Mouse (Mus musculus): ENCODE results near the gene Snx4.
A peak's percentile ranks its signal among the peaks of the same experiment; 100 is the strongest.

Gene Snx4

DNA sequence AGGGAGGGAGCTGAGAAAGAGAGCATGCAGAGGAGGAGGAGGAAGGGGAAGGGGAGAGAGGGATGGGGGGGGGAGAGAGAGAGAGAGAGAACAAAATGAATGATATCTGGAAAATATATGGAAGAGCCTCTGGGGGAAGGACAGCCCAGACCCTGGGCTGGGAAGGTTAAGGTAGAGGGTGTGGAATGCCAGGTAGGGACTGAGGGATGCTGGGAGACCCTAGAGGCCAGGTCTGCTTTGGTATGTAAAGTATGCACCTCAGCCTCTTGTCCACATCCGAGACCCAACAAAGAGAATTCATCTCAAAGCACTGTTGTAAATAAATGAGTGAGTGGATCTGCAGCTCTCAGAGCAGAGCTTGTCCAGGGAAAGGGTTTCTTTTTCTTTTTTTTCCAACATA, 91.1 kb downstream of the Snx4 start:
- peak; percentile 41 for DNase-seq (ENCODE audit: low read depth, low spot score)

DNA sequence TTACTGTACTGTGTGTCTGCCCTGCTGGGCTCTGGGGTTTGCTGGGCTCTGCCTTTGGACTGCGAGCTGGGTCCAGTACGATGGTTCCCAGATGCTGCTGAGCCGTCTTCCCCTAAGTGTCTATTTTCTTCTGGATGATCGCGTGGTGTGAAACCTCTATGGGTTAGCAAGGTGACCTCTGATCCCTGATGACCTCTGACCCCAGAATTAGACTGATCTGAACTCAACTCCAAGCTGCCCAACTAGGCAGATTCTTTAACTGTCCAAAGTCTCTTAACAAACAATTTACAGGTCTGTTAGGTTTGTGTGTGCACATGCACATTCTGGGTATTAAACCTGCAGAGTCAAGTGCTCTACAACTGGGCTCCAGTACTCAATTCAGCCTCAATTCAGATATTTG, 91.9 kb downstream of the Snx4 start:
- no peak for DNase-seq (ENCODE audit: low read depth, low spot score)

DNA sequence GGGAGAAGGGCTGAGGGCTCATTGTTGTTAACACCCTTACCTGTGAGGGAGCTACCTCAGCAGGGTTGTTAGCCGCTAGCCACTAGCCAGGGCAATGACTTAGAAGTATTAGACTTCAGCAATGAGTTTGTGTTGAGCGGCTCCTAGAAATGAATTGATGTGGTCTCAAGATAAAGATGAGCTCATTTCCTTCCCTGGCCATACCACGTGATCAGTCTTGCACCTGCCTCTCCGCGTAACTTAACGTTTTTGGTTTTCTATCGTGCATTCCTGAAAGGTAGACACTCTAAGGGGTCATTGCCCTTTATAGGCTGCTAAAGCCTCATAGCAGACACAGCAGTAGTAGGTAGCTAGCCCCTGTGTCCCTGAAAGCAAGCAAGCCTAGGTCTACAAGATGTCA, 92.4 kb downstream of the Snx4 start:
- no peak for DNase-seq (ENCODE audit: low read depth, low spot score)

DNA sequence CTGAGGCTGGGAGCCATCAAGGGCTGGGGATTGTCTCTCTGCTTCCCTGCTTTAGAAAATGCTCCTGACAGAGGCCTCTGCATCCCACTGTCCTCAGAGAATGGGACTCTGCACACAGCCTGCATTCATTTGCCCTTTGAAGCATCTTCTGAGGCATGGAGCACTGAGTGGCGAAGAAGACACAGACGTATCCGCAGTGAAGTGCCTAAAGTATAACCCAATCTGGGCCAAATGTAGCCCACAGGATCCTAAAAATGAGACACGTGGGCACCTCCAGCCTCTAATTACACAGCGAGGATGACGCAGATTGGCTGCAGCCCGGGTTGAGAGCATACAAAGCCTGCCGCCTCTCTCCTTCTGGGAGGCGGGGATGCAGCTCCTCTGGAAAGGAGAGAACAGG, 93.1 kb downstream of the Snx4 start:
- DNase-seq (ENCODE audit: low read depth, low spot score): no peak

DNA sequence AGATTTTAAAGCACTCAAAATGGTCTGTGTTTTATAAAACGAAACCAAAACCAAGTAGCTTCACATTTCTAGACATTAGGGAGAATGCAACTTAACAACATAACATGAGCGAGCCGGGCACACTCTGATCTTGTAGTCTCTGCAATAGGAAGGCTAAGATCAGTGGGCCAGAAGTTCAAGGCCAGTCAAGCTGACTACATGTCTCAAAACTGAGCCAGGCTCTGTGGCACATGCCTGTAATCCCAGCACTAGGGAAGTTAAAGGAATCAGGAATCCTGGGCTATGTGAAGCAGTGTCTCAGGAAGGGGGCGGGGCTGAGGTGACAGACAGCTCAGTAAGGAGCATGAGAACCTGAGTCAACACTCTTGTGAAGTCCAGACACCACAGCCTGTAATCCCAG, 93.6 kb downstream of the Snx4 start:
- peak; percentile 59 for DNase-seq (ENCODE audit: low read depth, low spot score)

DNA sequence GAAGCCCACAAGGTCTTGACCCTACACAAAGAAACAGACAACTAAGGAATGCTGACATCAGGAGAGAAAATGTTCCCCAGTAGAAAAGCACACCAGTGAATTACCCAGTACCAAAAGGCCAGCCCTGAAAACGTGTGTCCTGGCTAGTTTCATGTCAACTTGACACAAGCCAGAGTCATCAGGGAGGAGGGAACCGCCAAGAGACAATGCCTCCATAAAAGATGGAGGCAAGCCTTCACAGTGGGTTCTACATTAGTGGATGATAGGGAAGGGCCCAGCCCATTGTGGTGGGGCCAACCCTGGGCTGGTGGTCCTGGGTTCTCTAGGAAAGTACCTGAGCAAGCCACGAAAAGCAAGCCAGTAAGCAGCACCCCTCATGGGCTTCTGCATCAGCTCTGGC, 95.1 kb downstream of the Snx4 start:
- no peak for DNase-seq (ENCODE audit: low read depth, low spot score)

DNA sequence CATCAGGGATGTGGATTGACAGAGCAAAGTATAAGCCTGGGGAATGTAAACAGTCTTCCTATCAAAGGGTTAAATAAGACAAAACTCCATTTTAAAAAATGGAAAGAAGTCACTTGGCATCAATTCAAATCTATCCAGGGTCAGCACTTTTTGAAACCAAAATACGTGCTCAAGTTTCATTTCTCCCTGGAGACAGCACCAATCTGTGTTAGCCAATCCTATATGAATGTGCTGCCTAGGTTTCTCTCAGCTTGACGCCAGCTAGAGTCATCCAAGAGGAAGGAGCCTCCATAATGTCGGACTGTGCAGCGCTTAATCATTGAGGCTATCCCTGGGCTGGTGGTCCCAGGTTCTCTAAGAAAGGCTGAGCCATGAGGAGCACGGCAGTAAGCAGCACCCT, 95.9 kb downstream of the Snx4 start:
- no peak for DNase-seq (ENCODE audit: low read depth, low spot score)

Measured in ZHBTc4 (cell line).